Mouse (Mus musculus): ENCODE measurements around the gene Pdha1.

- TF ChIP-seq CTCF (IDR thresholded peaks at IDR 0.05; ENCODE audit: low read depth) (no peak), EP300 (IDR thresholded peaks at IDR 0.05; ENCODE audit: low read depth) (no peak)
Observed at GRCm38 (mm10) chrX:160091973-160092372, 46.2 kb downstream of the Pdha1 start.
